Mouse (Mus musculus): Measurements from ENCODE around the gene Zbtb34. TPM values are rescaled to one million over a fixed set of nuclear protein-coding genes. Genes with fewer than 3 reads are reported as not detected.

Gene Zbtb34
- total RNA-seq, 2 experiments from 2014 or later = 3.5 to 4.4 TPM

DNA sequence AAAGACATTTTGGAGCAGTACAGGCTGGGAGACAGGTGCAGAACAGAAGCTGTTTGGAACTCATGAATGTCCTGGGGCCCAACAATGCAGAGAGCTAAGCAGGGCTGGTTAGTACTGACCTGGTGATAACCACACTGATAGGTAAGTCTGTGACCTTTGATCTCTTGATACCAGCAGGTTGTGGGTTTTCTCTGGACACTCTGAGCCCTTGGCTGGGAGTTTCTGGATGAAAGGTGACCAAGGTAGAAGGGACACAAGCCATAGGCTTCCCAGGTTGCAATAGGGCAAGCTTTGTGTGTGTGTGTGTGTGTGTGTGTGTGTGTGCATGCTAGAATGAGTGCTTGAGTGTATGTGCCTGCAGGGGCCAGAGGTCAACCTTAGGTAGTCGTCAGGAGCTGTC lies 15.7 kb upstream of the Zbtb34 start:
- no peak for DNase-seq

DNA sequence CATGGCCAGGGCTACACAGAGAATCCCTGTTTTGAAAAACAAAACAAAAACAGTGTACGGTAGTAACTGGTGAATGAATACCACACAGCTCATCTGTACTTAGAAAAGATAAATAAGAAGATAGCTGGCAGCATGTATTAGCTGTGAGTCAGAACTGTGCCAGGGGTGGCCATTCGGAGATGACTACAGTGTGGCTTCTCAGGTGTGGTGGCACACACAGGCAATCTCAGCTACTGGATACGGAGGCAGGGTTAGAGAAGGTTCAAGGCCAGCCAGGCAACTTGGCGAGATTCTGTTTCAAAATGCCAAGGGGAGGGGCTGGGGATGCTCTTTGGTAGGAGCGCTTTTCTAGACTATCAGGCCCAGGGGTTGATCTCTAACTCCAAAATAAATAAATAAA lies 14.6 kb upstream of the Zbtb34 start:
- DNase-seq = no peak

DNA sequence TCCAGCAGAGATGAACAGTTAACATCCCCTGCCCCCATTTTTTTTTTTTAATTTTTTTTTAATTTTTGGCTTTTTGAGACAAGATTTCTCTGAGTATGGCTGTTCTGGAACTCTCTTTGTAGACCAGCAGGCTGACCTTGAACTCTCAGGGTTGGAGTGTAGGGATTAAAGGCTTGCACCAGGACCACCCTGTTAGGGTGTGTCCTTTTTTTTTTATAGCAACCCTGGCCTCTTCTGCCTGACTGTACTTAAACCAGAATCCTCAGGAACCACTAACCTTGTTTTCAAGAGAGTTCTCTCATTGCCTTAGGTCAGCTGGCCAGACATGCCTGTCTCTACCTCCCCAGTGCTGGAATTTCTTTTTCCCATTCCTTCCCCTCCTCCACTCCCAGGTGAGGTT lies 13.7 kb upstream of the Zbtb34 start:
- no peak for DNase-seq

DNA sequence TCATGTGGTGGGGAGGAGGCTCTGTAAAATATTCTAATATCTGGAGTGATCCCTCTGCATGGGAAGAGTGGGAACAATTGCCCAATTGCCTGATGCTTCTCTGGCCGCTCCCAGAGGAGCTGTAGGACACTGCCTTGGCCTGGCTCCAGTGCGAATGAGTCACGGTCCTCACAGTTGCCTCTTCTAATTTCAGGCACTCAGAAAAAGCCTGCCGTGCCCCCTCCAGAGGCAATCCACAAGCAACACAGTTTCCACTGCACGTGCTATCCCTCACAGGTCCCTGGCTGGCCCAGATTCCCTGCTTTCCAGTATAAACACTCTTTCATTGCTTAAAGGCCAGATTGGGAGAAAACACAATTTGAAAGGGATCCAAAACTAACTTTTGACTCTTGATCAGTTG lies 13.2 kb upstream of the Zbtb34 start:
- peak; percentile 89 for DNase-seq

DNA sequence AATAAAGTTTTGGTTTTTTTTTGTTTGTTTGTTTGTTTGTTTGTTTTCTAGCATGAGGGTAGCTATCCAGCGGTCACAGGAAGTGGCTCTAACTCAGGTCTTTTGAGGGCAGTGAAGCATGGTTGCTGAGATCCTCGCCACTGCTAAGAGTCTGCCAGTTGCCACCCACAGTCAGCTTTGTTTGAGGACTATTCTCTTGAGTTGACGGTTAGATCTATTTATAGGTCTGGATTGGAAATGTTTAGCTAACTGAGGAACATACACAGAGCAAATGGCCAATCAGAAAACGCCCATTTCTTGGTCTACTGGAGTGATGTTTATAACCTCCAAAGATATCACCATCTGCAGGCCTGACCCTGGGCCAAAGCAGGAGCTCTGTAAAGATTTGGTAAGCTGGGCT lies 11.6 kb upstream of the Zbtb34 start:
- DNase-seq = no peak

DNA sequence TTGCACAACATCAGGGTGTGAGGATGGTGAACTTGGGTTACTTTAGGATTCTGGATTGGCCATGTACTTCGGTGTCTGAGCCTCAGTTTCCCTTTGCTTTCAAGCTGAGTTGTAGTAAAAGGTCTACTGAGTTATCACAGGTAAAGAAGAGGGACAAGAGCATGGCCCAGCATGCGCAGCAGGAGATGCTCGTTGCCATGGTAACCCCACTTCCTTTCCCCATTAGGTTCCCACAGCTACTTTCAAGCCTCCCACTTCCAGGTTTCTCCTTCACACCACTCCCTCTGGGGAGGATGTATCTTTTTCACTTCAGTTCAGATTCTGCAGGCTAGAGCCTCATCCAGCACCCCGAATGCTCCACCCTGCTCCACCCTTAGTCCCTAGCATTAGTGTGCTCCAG lies 9.8 kb upstream of the Zbtb34 start:
- DNase-seq = no peak

DNA sequence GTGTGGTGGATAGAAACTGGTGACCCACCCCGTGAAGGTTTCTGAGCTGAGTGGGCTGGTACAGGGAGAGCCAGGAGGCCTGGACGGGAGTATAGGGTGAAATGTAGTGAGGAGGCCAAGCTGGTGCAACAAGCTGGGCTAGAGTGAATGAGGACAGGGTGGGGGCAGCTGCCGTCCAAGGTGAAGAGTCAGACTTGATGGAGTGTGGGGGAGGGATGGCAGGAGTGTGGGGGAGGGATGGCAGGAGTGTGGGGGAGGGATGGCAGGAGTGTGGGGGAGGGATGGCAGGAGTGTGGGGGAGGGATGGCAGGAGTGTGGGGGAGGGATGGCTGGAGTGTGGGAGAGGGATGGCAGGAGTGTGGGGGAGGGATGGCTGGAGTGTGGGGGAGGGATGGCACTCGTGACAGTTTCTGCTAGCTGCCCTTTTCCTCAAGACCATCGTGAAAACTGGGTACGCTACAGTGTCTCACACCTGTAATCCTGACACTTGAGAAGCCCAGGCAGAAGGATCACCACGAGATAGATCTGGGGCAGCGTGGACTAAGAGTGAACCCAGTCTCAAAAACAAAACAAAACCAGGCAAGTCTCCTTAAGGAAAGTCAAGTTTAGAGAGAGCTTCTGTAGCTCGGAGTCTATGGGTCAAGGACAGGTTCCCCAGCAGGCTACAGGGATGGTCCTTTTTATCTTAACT lies 9.0 kb upstream of the Zbtb34 start:
- no peak for DNase-seq

DNA sequence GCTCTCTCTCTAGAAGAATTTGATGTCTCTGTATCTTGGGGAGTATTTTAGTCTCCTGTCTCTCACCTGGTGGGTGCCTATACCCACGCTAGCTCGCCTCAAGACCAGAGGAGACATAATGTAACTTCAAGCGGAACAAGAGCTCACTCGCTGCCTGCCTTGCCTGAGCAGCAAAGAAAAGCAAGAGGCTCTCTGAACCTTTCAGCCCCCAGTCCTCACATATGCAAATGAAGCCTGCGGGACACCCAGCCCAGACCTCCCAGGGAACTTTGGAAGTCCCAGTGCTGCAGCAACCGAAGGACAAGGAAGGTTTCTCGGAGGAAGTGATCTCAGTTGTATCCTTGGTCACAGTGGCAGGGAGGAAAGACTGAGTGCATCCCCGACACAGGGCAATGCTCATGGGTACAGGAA lies 8.4 kb upstream of the Zbtb34 start:
- DNase-seq = no peak

DNA sequence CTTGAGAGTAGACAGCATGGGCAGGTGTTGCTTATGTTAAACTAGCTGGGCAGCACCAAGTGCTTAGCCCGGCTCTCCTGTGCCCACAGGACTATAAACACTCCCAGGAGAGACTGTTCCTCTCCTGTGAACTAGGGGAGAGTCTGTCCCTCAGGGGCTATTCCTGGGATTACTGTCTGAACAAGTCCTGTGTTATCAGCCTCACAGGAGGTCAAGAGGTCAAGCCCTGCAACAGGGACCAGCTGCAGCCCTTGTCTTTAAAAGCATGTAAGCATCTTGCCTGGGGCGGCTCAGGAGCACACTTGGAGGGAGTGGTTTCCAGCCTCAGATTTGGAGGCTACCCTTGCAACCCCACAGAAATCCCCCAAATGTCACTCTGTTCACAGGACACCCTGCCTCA lies 7.3 kb upstream of the Zbtb34 start:
- no peak for DNase-seq

DNA sequence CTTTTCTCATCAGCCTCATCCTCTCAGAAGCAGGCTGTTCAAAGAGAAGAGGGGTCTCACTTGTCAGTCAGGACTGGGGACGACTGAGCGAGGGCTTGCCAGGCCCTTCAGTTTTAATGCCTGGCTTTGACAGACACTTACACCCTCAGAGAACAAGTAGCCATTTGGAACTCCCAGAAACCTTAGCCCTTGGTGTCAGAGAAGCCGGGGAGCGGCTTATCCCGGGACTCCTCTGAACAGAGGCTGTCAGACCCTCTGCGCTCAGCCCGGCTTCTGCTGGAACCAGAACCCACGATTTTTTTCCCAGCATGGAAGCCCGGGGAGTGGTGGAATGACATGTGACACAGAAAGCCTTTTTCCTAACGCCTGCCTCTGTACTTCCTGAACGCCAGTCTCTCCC lies 6.1 kb upstream of the Zbtb34 start:
- DNase-seq = no peak

DNA sequence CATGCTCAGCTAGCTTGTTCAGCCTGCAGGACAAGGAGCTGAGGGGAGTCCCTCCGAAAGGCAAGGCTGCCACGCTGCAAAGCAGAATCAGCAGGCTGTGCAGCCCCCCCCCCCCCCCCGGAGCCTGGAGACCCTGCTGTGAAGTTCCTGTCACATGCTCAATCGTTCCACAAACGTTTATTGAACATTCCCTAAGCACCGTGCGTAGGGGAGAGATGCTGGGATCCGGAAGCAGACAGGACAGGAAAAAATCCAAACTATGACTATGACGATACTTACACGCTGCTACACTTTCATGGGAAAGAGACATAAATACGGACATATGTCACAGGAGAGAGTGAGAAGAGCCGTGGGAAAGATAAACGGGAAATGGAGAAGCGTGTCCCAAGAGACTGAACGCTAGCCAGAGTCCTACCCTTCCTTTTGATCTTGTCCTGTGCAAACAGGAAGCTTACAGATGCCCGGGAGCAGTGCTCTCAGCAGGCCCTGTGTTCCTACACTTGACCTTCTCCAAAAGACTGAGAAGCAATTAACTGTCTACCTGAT lies 5.0 kb upstream of the Zbtb34 start:
- no peak for DNase-seq

DNA sequence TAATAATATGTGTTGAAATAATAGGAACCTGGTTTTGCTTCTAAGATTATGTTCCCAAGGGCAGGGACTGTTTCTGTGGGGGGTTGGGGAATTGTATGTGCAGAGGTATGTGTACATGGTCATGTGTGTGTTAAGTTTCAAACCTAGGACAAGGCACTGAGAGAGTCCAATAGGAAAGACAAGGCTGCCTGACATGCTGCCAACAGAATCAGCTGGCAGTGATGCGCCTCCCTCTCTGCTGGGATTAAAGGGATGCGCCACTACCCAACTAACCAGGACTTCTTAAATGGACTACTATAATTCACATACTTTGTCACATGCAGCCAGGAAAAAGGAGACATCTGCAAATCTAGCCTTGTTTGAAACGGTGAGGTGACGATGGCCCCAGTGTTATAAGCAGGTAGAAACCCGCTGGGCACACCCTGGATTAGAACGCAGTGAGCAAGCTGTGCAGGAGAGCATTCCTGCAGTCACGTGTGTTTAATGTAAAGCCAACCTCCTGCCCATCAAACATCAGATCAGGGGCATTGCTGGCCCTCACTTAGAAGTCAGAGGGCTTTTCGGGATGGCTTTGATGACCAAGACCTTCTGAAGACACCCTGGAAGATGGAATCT lies 4.0 kb upstream of the Zbtb34 start:
- no peak for DNase-seq

DNA sequence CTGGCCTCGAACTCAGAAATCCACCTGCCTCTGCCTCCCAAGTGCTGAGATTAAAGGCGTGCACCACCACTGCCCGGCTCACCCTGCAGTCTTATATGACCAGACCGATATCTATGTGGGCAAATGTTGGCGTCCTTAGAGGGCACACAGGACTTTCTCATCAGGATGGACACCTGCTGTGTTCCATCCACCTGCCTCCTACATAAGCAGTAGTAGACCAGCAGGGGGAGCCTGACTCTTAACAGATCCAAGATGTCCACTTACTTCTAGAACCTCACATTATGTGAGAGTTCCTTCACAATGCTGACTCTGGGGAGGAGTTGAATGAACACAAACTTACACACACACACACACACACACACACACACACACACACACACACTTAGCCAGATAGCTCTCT lies 1.8 kb upstream of the Zbtb34 start:
- no peak for DNase-seq

DNA sequence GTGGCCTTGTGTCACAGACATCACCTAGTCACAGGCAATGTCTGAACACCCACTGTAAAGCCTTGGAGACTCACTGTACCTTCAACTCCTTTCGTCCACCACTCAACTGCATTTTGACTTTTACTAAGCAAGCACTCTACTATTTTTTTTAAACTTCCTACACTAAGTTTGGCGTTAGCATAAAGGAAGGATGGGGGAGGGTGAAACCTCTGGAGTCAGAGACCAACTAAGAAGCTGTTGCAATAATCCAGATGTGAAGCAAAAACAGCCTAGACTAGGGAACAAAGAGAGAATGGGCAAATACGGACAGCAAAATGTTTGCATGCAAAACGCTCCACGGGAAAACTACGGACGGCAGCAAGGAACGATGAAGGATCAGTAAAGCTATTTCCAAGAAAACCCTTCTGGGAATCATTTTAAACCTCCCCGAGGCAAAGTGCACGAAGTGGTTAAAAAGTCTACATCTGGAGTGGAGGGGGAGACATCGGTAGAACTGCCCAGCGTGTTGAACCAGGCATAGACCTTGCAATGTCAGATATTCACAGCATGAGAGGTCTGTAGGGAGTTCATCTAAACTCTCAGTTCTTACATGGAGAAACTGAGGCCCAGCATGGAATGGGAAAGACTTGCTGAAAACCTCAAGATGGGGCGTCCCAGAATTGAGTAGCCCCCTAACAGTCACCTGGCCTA lies 898 bp downstream of the Zbtb34 start:
- DNase-seq = no peak

DNA sequence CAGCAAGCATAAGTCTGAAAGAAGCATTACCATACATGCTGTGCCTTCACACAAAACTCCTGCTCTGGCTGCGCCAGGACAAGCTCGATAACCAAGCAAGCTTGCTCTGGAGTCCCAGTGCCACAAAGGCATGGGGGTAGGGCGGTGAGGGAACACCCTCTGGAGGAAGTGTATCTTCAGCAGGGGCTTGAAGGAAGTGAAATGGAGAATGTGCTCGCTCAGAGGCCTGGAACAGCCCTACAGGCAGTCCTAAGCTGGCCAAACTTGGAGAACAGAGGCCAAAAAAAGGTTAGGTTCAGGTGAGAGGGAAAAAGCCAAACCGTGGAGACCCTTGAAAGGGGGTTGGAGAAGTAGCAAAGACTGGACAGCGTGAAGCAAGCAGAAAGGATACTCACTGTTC lies 1.8 kb downstream of the Zbtb34 start:
- DNase-seq = no peak

DNA sequence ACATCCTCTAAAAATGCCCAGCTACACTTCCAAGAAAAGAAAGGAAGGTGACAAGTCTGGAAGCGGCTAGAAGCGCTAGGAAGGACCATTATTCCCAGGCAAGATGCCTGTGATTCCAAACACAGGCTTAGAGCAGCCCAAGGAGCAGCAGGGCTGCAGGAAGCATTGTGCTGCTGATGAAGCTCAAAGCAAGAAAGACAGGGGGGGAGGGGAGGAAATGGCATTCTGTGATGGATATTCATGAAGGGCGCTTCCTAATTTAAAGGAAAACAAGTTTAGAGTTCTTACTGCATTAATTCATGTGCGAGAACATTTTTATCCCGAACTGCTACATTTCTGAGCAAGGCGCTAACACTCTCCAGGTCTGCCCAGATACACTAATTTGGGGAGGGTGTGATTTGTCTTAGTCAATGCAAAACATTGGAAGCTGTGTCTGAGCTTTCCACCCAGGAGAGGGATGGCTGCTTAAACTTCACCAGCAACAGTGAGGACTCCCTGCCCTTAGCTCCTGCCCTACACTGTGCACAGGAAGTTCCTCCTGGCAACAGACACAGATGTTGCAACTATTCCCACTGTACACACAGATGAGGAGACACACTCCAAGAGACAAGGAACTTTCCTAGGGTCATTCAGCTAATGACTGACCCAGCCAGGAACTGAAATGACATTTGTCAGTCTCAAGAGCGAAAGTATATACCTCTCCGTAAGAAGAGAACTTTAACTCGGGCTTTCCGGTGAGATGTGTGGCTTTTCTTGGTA lies 4.3 kb downstream of the Zbtb34 start:
- no peak for DNase-seq

DNA sequence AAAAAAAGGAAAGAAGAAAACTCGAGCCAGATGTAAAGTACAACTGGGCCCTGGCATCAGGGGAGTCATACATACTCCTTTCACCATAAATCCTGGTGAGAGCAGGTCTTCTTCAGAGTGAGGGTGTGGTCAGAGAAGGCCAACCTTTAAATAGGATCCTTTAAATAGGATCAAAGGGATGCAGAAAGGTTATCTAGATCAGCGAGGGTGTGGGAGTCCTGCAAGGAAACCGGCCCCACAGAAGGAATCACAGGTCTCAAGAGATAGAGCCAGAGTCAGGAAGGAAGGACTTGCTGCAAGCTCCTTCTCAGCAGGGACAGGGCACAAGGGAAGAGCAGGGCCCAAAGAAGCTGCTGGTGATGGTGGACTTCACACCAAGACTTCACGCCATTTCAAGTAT lies 13.7 kb downstream of the Zbtb34 start:
- DNase-seq = no peak

DNA sequence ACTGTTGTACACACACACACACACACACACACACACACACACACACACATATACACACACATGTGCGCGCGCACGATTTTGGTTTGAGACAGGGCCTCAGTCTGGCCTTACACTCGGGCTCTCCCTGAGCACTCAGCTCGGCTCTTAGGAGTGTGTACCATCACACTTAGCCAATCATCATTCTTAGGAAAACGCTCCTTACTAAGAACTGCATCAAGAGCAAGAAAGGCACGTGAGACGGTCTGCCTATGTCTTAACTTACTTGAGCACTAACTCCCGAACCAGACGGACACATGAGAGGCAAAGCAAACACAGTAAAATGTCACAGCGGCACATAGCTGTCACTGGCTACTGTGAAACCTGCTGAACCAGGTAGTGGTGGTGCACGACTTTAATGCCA lies 17.1 kb downstream of the Zbtb34 start:
- no peak for DNase-seq

DNA sequence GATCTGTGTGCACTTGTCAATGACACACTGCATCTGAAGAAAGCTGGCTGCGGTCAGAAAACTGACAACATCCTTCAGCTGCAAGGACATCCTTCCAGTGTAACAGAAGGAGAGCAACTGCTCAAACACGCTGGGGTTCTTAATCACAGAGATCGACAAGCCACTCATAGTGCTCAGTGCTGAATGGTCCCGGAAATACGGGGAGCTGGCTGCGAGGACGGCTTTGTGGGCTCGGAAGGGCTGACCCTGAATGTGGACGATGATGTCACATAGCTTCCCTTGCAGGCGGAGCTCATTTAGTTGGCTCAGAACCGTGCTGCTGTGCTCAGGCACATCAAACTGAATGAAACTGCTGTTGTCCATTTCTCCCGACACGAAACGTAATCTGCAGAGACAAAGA lies 19.0 kb downstream of the Zbtb34 start:
- DNase-seq = no peak

DNA sequence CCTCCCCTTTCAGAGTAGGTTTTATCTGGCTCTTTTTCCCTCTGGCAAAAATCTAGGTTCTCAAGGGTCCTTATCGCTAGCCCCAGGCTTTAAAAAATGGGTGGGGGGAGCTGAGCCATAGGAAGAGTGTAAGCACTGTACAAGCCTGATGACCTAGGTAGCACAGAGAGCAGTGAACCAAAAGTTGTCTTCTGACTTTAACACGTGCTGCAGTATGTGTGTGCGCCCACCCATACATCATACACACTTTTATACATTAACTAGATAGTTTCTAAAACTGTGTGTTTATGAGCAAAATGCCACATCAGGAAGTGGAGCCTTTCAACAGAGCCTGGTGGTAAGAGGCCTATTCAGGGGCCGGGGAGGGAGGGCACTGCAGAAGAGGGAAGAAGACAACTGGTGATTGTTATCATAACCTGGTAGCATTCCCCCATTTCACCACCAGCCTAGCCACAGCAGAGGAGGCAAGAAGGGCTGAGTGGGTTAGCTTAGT lies 27.6 kb downstream of the Zbtb34 start:
- DNase-seq = no peak

DNA sequence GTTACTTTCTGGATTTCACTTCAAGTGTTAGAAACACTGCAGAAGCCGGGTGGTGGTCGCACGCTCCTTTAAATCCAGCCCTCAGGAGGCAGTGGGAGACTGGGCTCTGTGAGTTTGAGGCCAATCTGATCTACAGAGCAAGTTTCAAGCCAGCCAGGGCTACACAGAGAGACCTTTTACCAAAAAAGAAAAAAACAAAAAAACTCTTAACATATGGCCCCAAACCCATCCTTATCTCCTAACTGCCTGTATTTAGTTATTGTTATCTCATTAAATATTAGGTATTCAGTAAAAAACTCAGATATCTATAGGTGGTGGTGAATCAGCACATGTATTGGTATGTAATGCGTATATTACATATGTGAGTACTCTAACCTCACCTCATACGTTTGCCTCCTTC lies 28.5 kb downstream of the Zbtb34 start:
- no peak for DNase-seq

DNA sequence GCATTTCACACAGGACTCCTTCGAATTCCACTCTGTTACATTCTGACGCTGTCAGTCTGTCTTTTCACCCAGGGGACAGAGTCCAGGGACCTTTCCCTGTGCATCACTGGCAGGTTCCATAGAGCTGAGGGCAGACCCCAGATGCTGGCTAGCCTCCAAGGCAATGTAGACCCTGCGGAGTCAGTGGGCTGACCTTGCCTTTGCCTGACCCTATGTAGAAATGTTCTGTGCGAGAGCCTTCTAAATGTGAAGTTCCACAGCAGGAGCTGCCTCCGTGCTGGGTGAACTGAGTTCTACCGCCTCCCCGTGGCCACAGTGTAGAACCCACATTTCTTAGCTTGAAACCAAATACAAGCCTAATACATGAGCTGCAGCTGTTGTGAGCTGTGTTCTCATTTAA lies 28.9 kb downstream of the Zbtb34 start:
- DNase-seq = peak; percentile 38

DNA sequence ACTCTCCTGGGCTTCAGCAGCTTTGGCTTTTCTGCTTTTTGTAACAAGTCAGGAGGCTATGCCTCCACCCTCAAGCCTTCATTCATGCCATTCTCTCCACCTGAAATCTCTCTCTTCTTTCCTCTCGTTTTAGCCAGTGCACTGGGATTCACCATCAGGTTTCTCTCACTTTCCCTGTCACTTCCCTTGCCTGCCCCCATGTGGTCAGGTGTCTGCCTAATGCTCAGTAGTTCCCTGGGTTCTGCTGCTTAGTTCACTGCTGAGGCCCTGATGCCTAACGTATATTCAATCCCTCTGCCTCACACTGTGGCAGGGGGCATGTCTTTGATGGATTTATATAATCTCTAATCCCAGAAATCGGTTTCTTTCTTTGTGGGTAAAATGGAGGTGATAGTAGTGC lies 29.9 kb downstream of the Zbtb34 start:
- no peak for DNase-seq
